In the genomic region with DNA sequence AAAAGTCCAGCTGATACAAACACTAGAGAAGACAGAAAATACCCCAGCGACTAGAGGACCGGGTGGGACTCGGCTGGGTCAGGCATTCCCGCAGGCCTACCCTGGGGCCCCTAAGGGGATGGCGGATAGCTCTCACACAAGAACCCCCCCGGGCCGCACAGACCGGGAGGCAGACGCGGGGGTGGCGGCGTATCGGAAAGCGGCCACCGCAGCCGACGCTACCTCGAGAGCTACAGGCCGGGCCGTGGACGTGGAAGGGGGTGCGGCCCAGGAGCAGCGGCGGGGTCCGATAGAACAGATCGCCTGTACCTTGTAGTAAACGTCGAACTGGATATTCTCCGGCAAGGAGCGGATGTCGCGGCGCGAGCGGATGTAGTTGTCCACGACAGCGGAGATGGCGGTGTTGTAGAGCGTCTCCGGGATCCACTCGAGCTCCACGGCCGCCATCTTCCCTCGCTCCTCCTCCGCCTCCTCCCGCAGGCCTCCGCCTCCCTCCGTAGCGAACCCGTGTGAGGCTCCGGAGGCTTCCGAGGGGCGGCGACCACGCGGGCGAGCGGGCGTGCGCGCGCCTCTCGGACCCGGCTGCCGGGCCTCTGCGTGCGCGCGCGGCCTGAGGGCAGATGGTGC, we compare ENCODE assay signal across 8 mouse cellular contexts. TPM values are rescaled to one million over a fixed set of nuclear protein-coding genes. Genes with fewer than 3 reads are reported as not detected.
DNase-seq lines count a peak whose midpoint lies in the region; ATAC-seq and TF ChIP-seq lines count a peak whose summit lies in the region.

No protein-coding gene starts in this region.

- peak; percentile 56; the same call in 1 of the 2 replicates for TF ChIP-seq POLR2A in bone marrow, adult 2 months (IDR thresholded peaks at IDR 0.05; ENCODE audit: borderline replicate concordance, control insufficient read depth, low read depth, low read length)
- TF ChIP-seq POLR2A in embryonic fibroblast, embryonic 13.5 days (IDR thresholded peaks at IDR 0.05; ENCODE audit: low read depth, low read length): no peak; the same call in 1 of the 2 replicates

- H3K27me3 ChIP-seq in heart, embryonic 10.5 days (ENCODE audit: insufficient read depth, poor library complexity, severe bottlenecking): no peaks in the 10 kb centered on the region
- H3K27me3 ChIP-seq in kidney, embryonic 15.5 days: no peaks in the 10 kb centered on the region

- WGBS in bone marrow, adult 2 months: under 1% methylated on average over 70 of the region's 70 CpGs
- WGBS in heart, embryonic 10.5 days: under 1% methylated on average over 70 of the region's 70 CpGs
- WGBS in kidney, embryonic 15.5 days: 0% methylated on average over 69 of the region's 70 CpGs

- H3K4me3 ChIP-seq in bone marrow, adult 2 months (replicated peaks; ENCODE audit: control insufficient read depth, low read depth, low read length): peak overlapping the region; percentile 100
- peak overlapping the region; percentile 98 for H3K4me3 ChIP-seq in embryonic fibroblast, embryonic 13.5 days (ENCODE audit: insufficient read depth, low read length)
- H3K4me3 ChIP-seq in heart, embryonic 10.5 days: peak overlapping the region; percentile 84
- peak overlapping the region; percentile 97 for H3K4me3 ChIP-seq in kidney, embryonic 15.5 days (replicated peaks)

- H3K9me3 ChIP-seq in heart, embryonic 10.5 days: no peaks in the 10 kb centered on the region
- no peaks in the 10 kb centered on the region for H3K9me3 ChIP-seq in kidney, embryonic 15.5 days (replicated peaks)

- DNase-seq in A20 (ENCODE audit: low read depth, low spot score) (peak; percentile 92), liver (peak; percentile 89)
- peak; percentile 94 for DNase-seq in heart, embryonic 10.5 days (ENCODE audit: low spot score)
- peak; percentile 47 to 63 for DNase-seq in monocyte, adult 2 months (ENCODE audit: low read depth in 1 of 2, low spot score in 2 of 2)
- DNase-seq in spleen, postnatal 4 days (ENCODE audit: low spot score in 2 of 2): peak; percentile 84 to 91

- H3K27ac ChIP-seq in bone marrow, adult 2 months (ENCODE audit: control insufficient read depth, insufficient read depth, low read depth, low read length, poor library complexity): peak overlapping the region; percentile 99
- peak overlapping the region; percentile 90 for H3K27ac ChIP-seq in embryonic fibroblast, embryonic 13.5 days (ENCODE audit: insufficient read depth, low read length)
- H3K27ac ChIP-seq in heart, embryonic 10.5 days: peak overlapping the region; percentile 98
- H3K27ac ChIP-seq in kidney, embryonic 15.5 days: peak overlapping the region; percentile 99

- ATAC-seq in kidney, embryonic 15.5 days (replicated peaks; ENCODE audit: low FRiP score): peak; percentile 96

- H3K4me1 ChIP-seq in bone marrow, adult 2 months (ENCODE audit: control insufficient read depth, insufficient read depth, low read length): no peaks in the 10 kb centered on the region; the same call in 1 of the 2 replicates
- H3K4me1 ChIP-seq in embryonic fibroblast, embryonic 13.5 days (ENCODE audit: control insufficient read depth, insufficient read depth, low read length): no peaks in the 10 kb centered on the region
- H3K4me1 ChIP-seq in heart, embryonic 10.5 days: peaks cover 5% of the 10 kb centered on the region; the same call in 1 of the 2 replicates
- H3K4me1 ChIP-seq in kidney, embryonic 15.5 days: peaks cover 13% of the 10 kb centered on the region

- peaks cover 28% of the 10 kb centered on the region for H3K36me3 ChIP-seq in heart, embryonic 10.5 days
- peaks cover 36% of the 10 kb centered on the region for H3K36me3 ChIP-seq in kidney, embryonic 15.5 days

- H3K4me2 ChIP-seq in kidney, embryonic 15.5 days: peak overlapping the region; percentile 75

- H3K9ac ChIP-seq in kidney, embryonic 15.5 days: peak overlapping the region; percentile 98

- peak; percentile 20; the same call in 1 of the 2 replicates for TF ChIP-seq CTCF in bone marrow, adult 2 months (IDR thresholded peaks at IDR 0.05; ENCODE audit: control insufficient read depth, insufficient read depth, low read length)
- no peak for TF ChIP-seq CTCF in embryonic fibroblast, embryonic 13.5 days (IDR thresholded peaks at IDR 0.05; ENCODE audit: borderline replicate concordance, insufficient read depth, low read length)

RNA-seq across cellular contexts. Expression of gene Appbp2, which starts 0.5 kb away (rescaled TPM):
- polyA plus RNA-seq in bone marrow, adult 2 months (2011; ENCODE audit: insufficient read depth, insufficient read length, low replicate concordance, missing spikeins): 5.1 and 8.5 TPM in 2 replicates
- 33.3 and 37.1 TPM in 2 replicates for polyA plus RNA-seq in embryonic fibroblast, embryonic 13.5 days (2011; ENCODE audit: insufficient read length, low read depth, missing spikeins)
- polyA plus RNA-seq in heart, embryonic 10.5 days (2016; fragmentation: Nextera tagmentation; extraction: Ambion mirVana): 44.4 and 46.8 TPM in 2 replicates
- 45.4 and 46.7 TPM in 2 replicates for polyA plus RNA-seq in kidney, embryonic 15.5 days (2015; fragmentation: Nextera tagmentation; extraction: Ambion mirVana)

Comparison
In these comparisons a context has a peak if more than half of its experiments do, and no peak if none do; other contexts are left out.
1. Peak in every context shown above with its lines: DNase-seq, ATAC-seq, H3K4me3 ChIP-seq and H3K27ac ChIP-seq.